Mouse (Mus musculus) lung, embryonic 16.5 days (tissue): ENCODE results near the gene Dpf3. TPM values are rescaled to one million over a fixed set of nuclear protein-coding genes. Genes with fewer than 3 reads are reported as not detected.

ENCODE experiments used
- ATAC-seq: fragments of 200-750 bp; cut with Nextera tagmentation; 2 replicates; pipeline ENCODE4 v1.8.0; 2017; ENCODE audit warnings: low read depth, mild to moderate bottlenecking, moderate library complexity
- H3K27ac ChIP-seq: fragments of 300-500 bp; sonication (generic); 2 replicates; pipeline ENCODE4 v1.5.1; 2014; ENCODE audit warnings: mild to moderate bottlenecking, control low read depth, low read length
- H3K27me3 ChIP-seq: fragments of 300-500 bp; sonication (generic); 2 replicates; pipeline ENCODE4 v1.6.1; 2014; ENCODE audit warnings: low read depth, low read length, mixed read lengths; ENCODE audit not compliant: control insufficient read depth, insufficient read depth
- H3K36me3 ChIP-seq: fragments of 300-500 bp; sonication (generic); 2 replicates; pipeline ENCODE4 v1.6.1; 2014; ENCODE audit warnings: low read length; ENCODE audit not compliant: control insufficient read depth, insufficient read depth
- H3K4me1 ChIP-seq: fragments of 300-500 bp; sonication (generic); replicated peaks from 2 replicates; pipeline ENCODE4 v1.6.1; 2014; ENCODE audit warnings: low read length, mixed read lengths; ENCODE audit not compliant: control insufficient read depth, insufficient read depth
- H3K4me2 ChIP-seq: fragments of 300-500 bp; sonication (generic); 2 replicates; pipeline ENCODE4 v1.6.1; 2014; ENCODE audit warnings: low read depth, low read length, control low read depth
- H3K4me3 ChIP-seq: fragments of 300-500 bp; sonication (generic); 2 replicates; pipeline ENCODE4 v1.5.1; 2014; ENCODE audit warnings: mild to moderate bottlenecking, low read length, control low read depth
- H3K9ac ChIP-seq: fragments of 300-500 bp; sonication (generic); 2 replicates; pipeline ENCODE4 v1.6.1; 2014; ENCODE audit warnings: low read length, control low read depth
- H3K9me3 ChIP-seq: fragments of 300-500 bp; sonication (generic); 2 replicates; pipeline ENCODE4 v1.6.1; 2016; ENCODE audit warnings: low read length; ENCODE audit not compliant: control insufficient read depth
- WGBS: fragments of 180-500 bp; shearing (Covaris S2); extraction: QIAGEN DNeasy Blood & Tissue Kit; methylation state at CpG from one replicate; pipeline ENCODE4 v1.1.7; 2014; 5-methylcytosine and 5-hydroxymethylcytosine counted together
- polyA plus RNA-seq: library from polyadenylated mRNA; unstranded; fragments of >200 nt; fragmentation: Nextera tagmentation; extraction: Ambion mirVana; gene quantifications from 2 replicates; pipeline ENCODE4 v1.2.1, GENCODE M21; 2015

Gene Dpf3
- polyA plus RNA-seq, 1 experiment from 2014 or later: 3.9 TPM

DNA sequence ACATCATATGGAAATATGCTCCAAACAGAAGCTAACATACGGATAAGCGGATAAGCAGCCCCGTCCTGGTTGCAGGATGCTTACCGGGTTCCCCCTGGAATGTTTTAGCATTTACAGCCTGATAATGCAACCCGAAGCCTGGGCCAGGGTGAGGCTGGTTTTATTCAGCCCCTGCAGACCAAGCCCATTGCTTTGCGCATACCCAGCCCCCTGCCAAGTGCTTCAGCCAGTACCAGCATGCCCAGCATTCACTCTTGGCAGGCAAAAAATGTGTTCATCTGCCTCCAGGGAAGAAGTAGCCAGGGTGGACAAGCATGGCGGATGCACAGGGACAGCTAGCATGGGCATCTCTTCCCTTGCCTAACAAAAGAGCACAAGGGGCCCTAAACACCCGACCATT lies 279.5 kb downstream of the Dpf3 start:
- Histone ChIP-seq H3K36me3 (no peaks in the 10 kb centered on the region), H3K9ac (no peak overlapping the region), H3K4me2 (no peak overlapping the region), H3K27ac (no peak overlapping the region), H3K9me3 (no peaks in the 10 kb centered on the region), H3K27me3 (no peaks in the 10 kb centered on the region; the same call in 1 of the 2 replicates), H3K4me1 (no peaks in the 10 kb centered on the region), H3K4me3 (no peak overlapping the region)
- WGBS: 65% methylated on average over 8 of the region's 8 CpGs
- no peak for ATAC-seq

DNA sequence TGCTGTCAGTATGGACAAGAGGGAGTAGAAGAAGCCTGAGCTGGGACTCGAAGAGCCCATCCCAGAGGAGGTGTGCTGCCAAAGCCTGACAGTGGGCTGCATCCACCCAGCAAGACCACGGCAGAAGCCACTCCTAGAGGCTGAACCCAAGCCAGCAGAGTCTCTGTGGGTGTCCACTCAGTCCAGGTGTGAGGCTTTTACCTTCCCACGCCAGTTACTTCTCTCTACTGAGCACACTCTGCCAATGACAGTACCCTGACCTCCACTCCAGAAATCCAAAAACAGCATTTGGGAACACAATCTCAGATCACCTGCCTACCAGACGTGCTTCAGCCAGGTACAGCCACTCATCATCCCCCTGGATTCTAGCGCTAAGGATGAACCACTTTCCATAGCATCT lies 280.0 kb downstream of the Dpf3 start:
- ATAC-seq: no peak

GRCm38 (mm10) chr12:83206866-83207265 lies 280.6 kb downstream of the Dpf3 start:
- Histone ChIP-seq H3K27ac (no peak overlapping the region), H3K4me1 (no peaks in the 10 kb centered on the region), H3K9me3 (no peaks in the 10 kb centered on the region), H3K9ac (no peak overlapping the region), H3K36me3 (no peaks in the 10 kb centered on the region), H3K4me2 (no peak overlapping the region), H3K4me3 (no peak overlapping the region), H3K27me3 (no peaks in the 10 kb centered on the region; the same call in 1 of the 2 replicates)
- ATAC-seq: no peak
- WGBS: 54% methylated on average over 6 of the region's 6 CpGs

More for the DNA sequence above, 280.0 kb downstream of the Dpf3 start:
- no peaks in the 10 kb centered on the region; the same call in 1 of the 2 replicates for H3K27me3 ChIP-seq
- no peaks in the 10 kb centered on the region for H3K4me1 ChIP-seq
- H3K36me3 ChIP-seq: no peaks in the 10 kb centered on the region
- no peak overlapping the region for H3K27ac ChIP-seq
- no peak overlapping the region for H3K4me3 ChIP-seq
- H3K4me2 ChIP-seq: no peak overlapping the region
- 57% methylated on average over 5 of the region's 5 CpGs for WGBS
- no peak overlapping the region for H3K9ac ChIP-seq
- H3K9me3 ChIP-seq: no peaks in the 10 kb centered on the region

- Histone ChIP-seq H3K9ac (no peak overlapping the region), H3K4me1 (no peaks in the 10 kb centered on the region), H3K27ac (no peak overlapping the region), H3K4me2 (no peak overlapping the region), H3K27me3 (no peaks in the 10 kb centered on the region; the same call in 1 of the 2 replicates), H3K9me3 (no peaks in the 10 kb centered on the region), H3K36me3 (no peaks in the 10 kb centered on the region), H3K4me3 (no peak overlapping the region)
- no peak for ATAC-seq
- WGBS: 67% methylated on average over 5 of the region's 5 CpGs
These were observed 283.2 kb downstream of the Dpf3 start for GRCm38 (mm10) chr12:83204361-83204760.

- H3K27me3 ChIP-seq: no peaks in the 10 kb centered on the region; the same call in 1 of the 2 replicates
- H3K9ac ChIP-seq: no peak overlapping the region
- H3K4me3 ChIP-seq: no peak overlapping the region
- H3K27ac ChIP-seq: no peak overlapping the region
- H3K36me3 ChIP-seq: no peaks in the 10 kb centered on the region
- H3K4me2 ChIP-seq: no peak overlapping the region
- 25% methylated on average over 3 of the region's 3 CpGs for WGBS
- ATAC-seq: no peak
- no peaks in the 10 kb centered on the region for H3K9me3 ChIP-seq
- no peaks in the 10 kb centered on the region for H3K4me1 ChIP-seq
These were observed 285.8 kb downstream of the Dpf3 start for GRCm38 (mm10) chr12:83201674-83202073.

- 61% methylated on average over 6 of the region's 6 CpGs for WGBS
- H3K9ac ChIP-seq: no peak overlapping the region
- no peaks in the 10 kb centered on the region for H3K9me3 ChIP-seq
- H3K4me1 ChIP-seq: no peaks in the 10 kb centered on the region
- no peak overlapping the region for H3K4me2 ChIP-seq
- H3K36me3 ChIP-seq: no peaks in the 10 kb centered on the region
- no peak for ATAC-seq
- H3K27me3 ChIP-seq: no peaks in the 10 kb centered on the region
- no peak overlapping the region for H3K27ac ChIP-seq
- no peak overlapping the region for H3K4me3 ChIP-seq
These were observed 307.0 kb downstream of the Dpf3 start for GRCm38 (mm10) chr12:83180561-83180960.

DNA sequence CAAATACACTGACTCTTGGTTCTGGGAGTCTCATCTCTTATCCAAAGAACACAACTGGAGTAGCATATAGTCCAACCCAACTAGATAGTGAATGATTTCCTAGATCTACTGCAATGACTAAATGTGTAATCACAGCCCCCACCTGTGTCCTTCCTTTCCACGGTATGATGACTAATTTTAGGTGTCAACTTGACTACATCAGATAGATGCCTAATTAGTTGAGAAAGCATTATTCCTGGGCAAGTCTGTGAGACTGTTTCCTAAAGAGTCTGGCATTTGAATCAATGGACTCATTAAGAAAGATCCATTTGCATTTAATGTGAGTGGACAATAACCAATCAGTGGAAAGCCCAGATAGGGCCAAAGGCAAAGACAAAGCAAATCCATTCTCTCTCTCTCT lies 307.7 kb downstream of the Dpf3 start:
- Histone ChIP-seq H3K4me3 (no peak overlapping the region), H3K9me3 (no peaks in the 10 kb centered on the region), H3K36me3 (no peaks in the 10 kb centered on the region), H3K4me2 (no peak overlapping the region), H3K27ac (no peak overlapping the region), H3K9ac (no peak overlapping the region), H3K4me1 (no peaks in the 10 kb centered on the region), H3K27me3 (no peaks in the 10 kb centered on the region)
- 82% methylated on average over 1 of the region's 1 CpGs for WGBS
- ATAC-seq: no peak

GRCm38 (mm10) chr12:83178770-83179169 lies 308.7 kb downstream of the Dpf3 start:
- Histone ChIP-seq H3K4me2 (no peak overlapping the region), H3K9ac (no peak overlapping the region), H3K9me3 (no peaks in the 10 kb centered on the region), H3K36me3 (no peaks in the 10 kb centered on the region), H3K27ac (no peak overlapping the region), H3K4me1 (no peaks in the 10 kb centered on the region), H3K27me3 (no peaks in the 10 kb centered on the region), H3K4me3 (no peak overlapping the region)
- ATAC-seq: no peak
- WGBS: 54% methylated on average over 2 of the region's 2 CpGs

DNA sequence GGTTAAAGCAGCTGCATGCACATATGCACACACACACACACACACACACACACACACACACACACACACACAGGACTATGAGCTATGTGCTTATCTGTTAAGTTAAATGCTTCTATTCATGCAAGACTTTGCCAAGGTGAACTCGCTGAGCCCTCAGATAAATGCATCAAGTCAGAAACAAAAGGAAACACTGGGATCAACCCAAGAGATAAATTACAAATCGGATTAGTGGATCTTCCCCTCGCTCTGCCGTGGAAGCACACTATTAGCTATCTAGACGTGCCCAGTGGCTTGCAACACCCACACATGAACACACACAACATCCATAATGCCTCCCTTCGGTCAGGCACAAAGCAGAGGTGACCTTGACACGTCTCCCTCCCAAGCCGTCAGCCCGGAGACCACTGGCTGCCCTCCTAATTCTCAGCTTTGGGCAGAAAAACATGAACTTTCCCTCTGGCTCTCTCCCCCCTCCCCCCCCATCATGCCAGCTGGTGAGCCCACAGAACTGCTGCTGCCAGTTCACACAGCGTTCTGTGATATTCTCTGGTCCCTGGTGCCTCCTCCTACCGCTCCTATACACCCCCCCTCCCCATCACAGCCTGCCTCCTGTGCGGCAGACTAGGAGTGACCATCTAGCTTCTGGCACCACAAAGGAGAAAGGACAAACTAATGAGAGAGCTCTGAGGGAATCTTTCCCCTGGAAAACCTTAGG lies 317.9 kb downstream of the Dpf3 start:
- no peak overlapping the region for H3K27ac ChIP-seq

More for the DNA sequence above, 317.9 kb downstream of the Dpf3 start:
- H3K4me3 ChIP-seq: no peak overlapping the region
- H3K9me3 ChIP-seq: no peaks in the 10 kb centered on the region
- ATAC-seq: no peak
- no peak overlapping the region for H3K4me2 ChIP-seq
- 46% methylated on average over 12 of the region's 12 CpGs for WGBS
- H3K4me1 ChIP-seq: no peaks in the 10 kb centered on the region
- no peaks in the 10 kb centered on the region for H3K27me3 ChIP-seq
- no peak overlapping the region for H3K9ac ChIP-seq
- no peaks in the 10 kb centered on the region for H3K36me3 ChIP-seq
